Mouse (Mus musculus): ENCODE measurements around the gene Celf1.

DNA sequence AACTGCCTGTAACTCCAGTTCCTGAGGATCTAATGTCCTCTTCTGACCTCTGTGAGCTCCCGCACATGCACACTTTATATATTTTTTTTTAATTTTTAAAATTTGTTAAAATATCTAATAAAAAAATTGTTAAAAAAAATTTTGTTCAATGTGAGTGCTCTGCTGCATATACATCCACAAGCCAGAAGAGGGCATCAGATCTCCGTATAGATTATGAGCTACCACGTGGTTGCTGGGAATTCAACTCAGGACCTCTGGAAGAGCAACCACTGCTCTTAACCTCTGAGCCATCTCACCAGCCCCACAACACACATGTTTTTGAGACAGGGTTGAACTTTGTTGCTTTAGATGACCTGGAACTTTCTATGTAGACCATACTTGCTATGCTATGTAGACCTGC is 92.8 kb downstream of the Celf1 start:
- TF ChIP-seq ZNF384 (IDR thresholded peaks at IDR 0.05; ENCODE audit: low read depth, low read length), result no peak
- TF ChIP-seq MAFK (IDR thresholded peaks at IDR 0.05; ENCODE audit: insufficient read depth, low read depth, low read length), result no peak
- no peak for TF ChIP-seq HCFC1 (IDR thresholded peaks at IDR 0.05; ENCODE audit: borderline replicate concordance, insufficient read depth, low read length)
- no peak for TF ChIP-seq ZC3H11A (IDR thresholded peaks at IDR 0.05; ENCODE audit: borderline replicate concordance, low read depth, low read length)
- TF ChIP-seq CHD2 (IDR thresholded peaks at IDR 0.05; ENCODE audit: low read depth, low read length), result no peak

All from ES-E14 (cell line).